Mouse (Mus musculus) MEL (cell line): ENCODE data around the gene B3galt6.

Experiments
- CTCF ChIP-seq, 3 experiments: IDR thresholded peaks in 2 of 3; conservative IDR thresholded peaks in 1 of 3; 2 replicates each; pipeline ENCODE4 v1.5.1; 2011 to 2012; ENCODE audit warnings: low read length in 3 of 3, low read depth in 2 of 3, mild to moderate bottlenecking in 2 of 3, improper control_type of control experiment in 1 of 3, inconsistent platforms in 1 of 3, mixed read lengths in 1 of 3, moderate library complexity in 1 of 3; ENCODE audit not compliant: control insufficient read depth in 1 of 3, insufficient read depth in 1 of 3, poor library complexity in 1 of 3, severe bottlenecking in 1 of 3
- EP300 ChIP-seq, 2 experiments: IDR thresholded peaks; 2 replicates each; pipeline ENCODE4 v1.6.1; 2011; ENCODE audit warnings: improper control_type of control experiment in 2 of 2, low read length in 2 of 2, low read depth in 1 of 2, mild to moderate bottlenecking in 1 of 2
- KAT2A ChIP-seq: conservative IDR thresholded peaks from 2 replicates; pipeline ENCODE4 v1.6.1; 2012; ENCODE audit warnings: low read depth, low read length, improper control_type of control experiment, inconsistent platforms
- POLR2A ChIP-seq, 2 experiments: IDR thresholded peaks; 2 replicates each; pipeline ENCODE4 v1.6.1; 2011 to 2012; ENCODE audit warnings: low read length in 2 of 2, mild to moderate bottlenecking in 2 of 2, control low read depth in 1 of 2, improper control_type of control experiment in 1 of 2, low read depth in 1 of 2, moderate library complexity in 1 of 2; ENCODE audit not compliant: control insufficient read depth in 1 of 2, insufficient read depth in 1 of 2, poor library complexity in 1 of 2
- ZC3H11A ChIP-seq: IDR thresholded peaks from 2 replicates; pipeline ENCODE4 v1.6.1; 2012; ENCODE audit warnings: low read depth, mild to moderate bottlenecking, inconsistent platforms, low read length, improper control_type of control experiment
- ZNF384 ChIP-seq: IDR thresholded peaks from 2 replicates; pipeline ENCODE4 v1.6.1; 2012; ENCODE audit warnings: low read depth, mild to moderate bottlenecking, inconsistent platforms, low read length, improper control_type of control experiment

GRCm38 (mm10) chr4:155970286-155970685 is 22.2 kb downstream of the B3galt6 start:
- no peak for TF ChIP-seq CTCF (IDR thresholded peaks at IDR 0.05 in 2 of 3, conservative IDR thresholded peaks at IDR 0.05 in 1 of 3; ENCODE audit: control insufficient read depth in 1 of 3, insufficient read depth in 1 of 3, low read depth in 2 of 3, low read length in 3 of 3, poor library complexity in 1 of 3, severe bottlenecking in 1 of 3)
- TF ChIP-seq EP300 (IDR thresholded peaks at IDR 0.05; ENCODE audit: low read depth in 1 of 2, low read length in 2 of 2) = no peak
- TF ChIP-seq ZNF384 = no peak
- TF ChIP-seq POLR2A (IDR thresholded peaks at IDR 0.05; ENCODE audit: control insufficient read depth in 1 of 2, insufficient read depth in 1 of 2, low read depth in 1 of 2, low read length in 2 of 2, poor library complexity in 1 of 2) = no peak
- no peak for TF ChIP-seq ZC3H11A
- no peak for TF ChIP-seq KAT2A
